Mouse (Mus musculus): ENCODE data around the gene Olfr1120. TPM values are rescaled to one million over a fixed set of nuclear protein-coding genes. Genes with fewer than 3 reads are reported as not detected.

Gene Olfr1120
- polyA plus RNA-seq, 1 experiment from 2014 or later, result not detected

Other genes starting within 250 kb of the Olfr1120 start
- not detected in 2 replicates for gene Olfr259, start 240.2 kb upstream of the Olfr1120 start, polyA plus RNA-seq (2014; fragmentation: Nextera tagmentation; extraction: Ambion mirVana)
- not detected in 2 replicates for gene Olfr1110, start 214.5 kb upstream of the Olfr1120 start, polyA plus RNA-seq (2014; fragmentation: Nextera tagmentation; extraction: Ambion mirVana)
- gene Olfr1111, start 202.2 kb upstream of the Olfr1120 start, polyA plus RNA-seq (2014; fragmentation: Nextera tagmentation; extraction: Ambion mirVana), result not detected in 2 replicates
- gene Olfr1112, start 167.0 kb upstream of the Olfr1120 start, polyA plus RNA-seq (2014; fragmentation: Nextera tagmentation; extraction: Ambion mirVana), result not detected in 2 replicates
- not detected in 2 replicates for gene Olfr1113, start 145.8 kb upstream of the Olfr1120 start, polyA plus RNA-seq (2014; fragmentation: Nextera tagmentation; extraction: Ambion mirVana)
- gene Olfr1115, start 106.8 kb upstream of the Olfr1120 start, polyA plus RNA-seq (2014; fragmentation: Nextera tagmentation; extraction: Ambion mirVana), result not detected in 2 replicates
- not detected in 2 replicates for gene Olfr1116, start 87.3 kb upstream of the Olfr1120 start, polyA plus RNA-seq (2014; fragmentation: Nextera tagmentation; extraction: Ambion mirVana)
- not detected in 2 replicates for gene Olfr1118, start 47.2 kb upstream of the Olfr1120 start, polyA plus RNA-seq (2014; fragmentation: Nextera tagmentation; extraction: Ambion mirVana)
- not detected in 2 replicates for gene Olfr1121, start 15.1 kb downstream of the Olfr1120 start, polyA plus RNA-seq (2014; fragmentation: Nextera tagmentation; extraction: Ambion mirVana)
- not detected in 2 replicates for gene Olfr1122, start 31.0 kb downstream of the Olfr1120 start, polyA plus RNA-seq (2014; fragmentation: Nextera tagmentation; extraction: Ambion mirVana)
- gene Olfr1123, start 61.8 kb downstream of the Olfr1120 start, polyA plus RNA-seq (2014; fragmentation: Nextera tagmentation; extraction: Ambion mirVana), result not detected in 2 replicates
- 0.08 and 0.10 TPM in 2 replicates for gene Olfr1124, start 75.5 kb downstream of the Olfr1120 start, polyA plus RNA-seq (2014; fragmentation: Nextera tagmentation; extraction: Ambion mirVana)
- not detected in 2 replicates for gene Olfr1126, start 99.1 kb downstream of the Olfr1120 start, polyA plus RNA-seq (2014; fragmentation: Nextera tagmentation; extraction: Ambion mirVana)
- gene Pramel7, start 142.3 kb downstream of the Olfr1120 start, polyA plus RNA-seq (2014; fragmentation: Nextera tagmentation; extraction: Ambion mirVana), result not detected in 2 replicates
- gene Pramel6, start 151.8 kb downstream of the Olfr1120 start, polyA plus RNA-seq (2014; fragmentation: Nextera tagmentation; extraction: Ambion mirVana), result not detected in 2 replicates
- gene Olfr153, start 177.0 kb downstream of the Olfr1120 start, polyA plus RNA-seq (2014; fragmentation: Nextera tagmentation; extraction: Ambion mirVana), result not detected in 2 replicates
- not detected in 2 replicates for gene Olfr1128, start 190.7 kb downstream of the Olfr1120 start, polyA plus RNA-seq (2014; fragmentation: Nextera tagmentation; extraction: Ambion mirVana)
- gene Olfr1129, start 219.1 kb downstream of the Olfr1120 start, polyA plus RNA-seq (2014; fragmentation: Nextera tagmentation; extraction: Ambion mirVana), result not detected in 2 replicates

Data from neural tube, embryonic 14.5 days (tissue).